Mouse (Mus musculus): ENCODE measurements at regions not wholly inside any gene's neighbourhood (a gene's known extent, or its start where the extent isn't known, plus 50 kb on each side); places are given as distances from the start of the nearest gene placed in this dataset.

DNA sequence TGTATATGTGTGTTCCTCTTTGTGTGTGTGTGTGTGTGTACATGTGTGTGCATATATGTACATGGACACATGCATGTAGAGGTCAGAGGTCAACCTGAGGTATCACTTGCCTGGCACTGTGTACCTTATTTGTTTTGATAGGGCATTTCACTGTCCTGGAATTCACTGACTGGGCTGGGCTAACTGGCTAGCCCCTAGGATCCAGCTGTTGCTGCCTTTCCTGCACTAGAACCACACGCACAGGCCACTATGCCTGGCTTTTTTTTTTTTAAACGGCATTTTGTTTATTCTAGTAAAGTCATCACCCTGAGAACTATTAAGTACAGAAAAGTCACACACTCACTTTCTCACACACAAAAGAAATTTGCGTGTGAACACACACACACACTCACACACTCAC, 79.7 kb upstream of the Samsn1 start:
- Histone ChIP-seq H3K9me3 (replicated peaks; ENCODE audit: low read length) (peaks cover 67% of the 10 kb centered on the region), H3K4me1 (ENCODE audit: control insufficient read depth in 1 of 2, insufficient read depth in 2 of 2) (no peaks in the 10 kb centered on the region), H3K27me3 (replicated peaks) (no peaks in the 10 kb centered on the region), H3K4me2 (ENCODE audit: insufficient read depth, low read depth, poor library complexity, severe bottlenecking) (no peak overlapping the region), H3K9ac (ENCODE audit: insufficient read depth, low read depth) (no peak overlapping the region), H3K36me3 (replicated peaks in 1 of 2; ENCODE audit: control insufficient read depth in 1 of 2, insufficient read depth in 1 of 2, low read length in 1 of 2) (no peaks in the 10 kb centered on the region), H3K79me2 (replicated peaks; ENCODE audit: control insufficient read depth, extremely low read depth, insufficient read depth, poor library complexity, severe bottlenecking) (no peaks in the 10 kb centered on the region), H3K27ac (ENCODE audit: insufficient read depth, low read depth) (no peak overlapping the region), H3K4me3 (replicated peaks in 1 of 3; ENCODE audit: low read depth in 2 of 3, low read length in 2 of 3, poor library complexity in 1 of 3) (no peak overlapping the region)
- no peak for TF ChIP-seq NRF1 (IDR thresholded peaks at IDR 0.05; ENCODE audit: low read depth, low read length)
- no peak for TF ChIP-seq ZMIZ1 (IDR thresholded peaks at IDR 0.05; ENCODE audit: low read depth, low read length)
- TF ChIP-seq SIN3A (IDR thresholded peaks at IDR 0.05; ENCODE audit: low read length) = no peak
- TF ChIP-seq ELF1 (IDR thresholded peaks at IDR 0.05; ENCODE audit: low read depth, low read length) = no peak
- no peak for TF ChIP-seq MXI1 (IDR thresholded peaks at IDR 0.05; ENCODE audit: low read depth, low read length)
- no peak for TF ChIP-seq KAT2A (IDR thresholded peaks at IDR 0.05; ENCODE audit: insufficient replicate concordance, low read length)
- no peak for TF ChIP-seq JUND (conservative IDR thresholded peaks at IDR 0.05; ENCODE audit: low read depth, low read length)
- no peak for TF ChIP-seq EP300 (IDR thresholded peaks at IDR 0.05; ENCODE audit: low read length)
- TF ChIP-seq NELFE (IDR thresholded peaks at IDR 0.05; ENCODE audit: low read depth, low read length) = no peak
- TF ChIP-seq IRF4 (IDR thresholded peaks at IDR 0.05; ENCODE audit: low read depth, low read length) = no peak
- no peak for TF ChIP-seq ETS1 (conservative IDR thresholded peaks at IDR 0.05; ENCODE audit: low read depth, low read length)
- no peak for TF ChIP-seq GABPA (IDR thresholded peaks at IDR 0.05; ENCODE audit: insufficient replicate concordance, low read depth, low read length)
- dilution Hi-C loops (cut with MboI; ENCODE audit: extremely low pct_ligation_motif_present, extremely low pct_unique_long_range_greater_than_20kb, low sequenced_read_pairs) = no loop called here
- in situ Hi-C loops (cut with MboI; ENCODE audit: low pct_ligation_motif_present, low pct_unique_long_range_greater_than_20kb, low sequenced_read_pairs) = no loop called here
- DNase-seq (ENCODE audit: extremely low read depth) = no peak

DNA sequence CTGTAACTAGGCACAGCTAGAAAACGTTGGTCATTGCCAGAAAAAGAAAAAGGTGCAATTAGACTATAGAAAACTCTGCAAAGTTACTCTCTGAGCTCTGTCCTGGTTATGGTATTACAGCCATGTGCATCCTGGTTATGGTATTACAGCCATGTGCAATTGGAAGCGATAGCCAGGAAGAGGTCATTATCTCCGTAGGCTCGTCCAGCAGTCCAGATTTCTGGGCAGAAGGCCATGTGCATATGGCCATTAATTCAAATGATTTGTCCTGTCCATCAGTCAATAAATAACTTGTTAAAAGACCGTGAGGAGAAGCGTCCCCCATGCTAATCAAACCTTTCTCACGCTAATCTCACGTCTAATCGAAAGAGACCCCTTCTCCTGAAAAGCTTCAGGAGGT, 75.7 kb upstream of the Samsn1 start:
- dilution Hi-C loops (cut with MboI; ENCODE audit: extremely low pct_ligation_motif_present, extremely low pct_unique_long_range_greater_than_20kb, low sequenced_read_pairs) (no loop called here), in situ Hi-C loops (cut with MboI; ENCODE audit: low pct_ligation_motif_present, low pct_unique_long_range_greater_than_20kb, low sequenced_read_pairs) (no loop called here)
- Histone ChIP-seq H3K4me1 (ENCODE audit: control insufficient read depth in 1 of 2, insufficient read depth in 2 of 2) (no peaks in the 10 kb centered on the region), H3K9me3 (replicated peaks; ENCODE audit: low read length) (peaks cover 62% of the 10 kb centered on the region), H3K4me2 (ENCODE audit: insufficient read depth, low read depth, poor library complexity, severe bottlenecking) (no peak overlapping the region), H3K79me2 (replicated peaks; ENCODE audit: control insufficient read depth, extremely low read depth, insufficient read depth, poor library complexity, severe bottlenecking) (no peaks in the 10 kb centered on the region), H3K36me3 (replicated peaks in 1 of 2; ENCODE audit: control insufficient read depth in 1 of 2, insufficient read depth in 1 of 2, low read length in 1 of 2) (no peaks in the 10 kb centered on the region), H3K4me3 (replicated peaks in 1 of 3; ENCODE audit: low read depth in 2 of 3, low read length in 2 of 3, poor library complexity in 1 of 3) (no peak overlapping the region), H3K27ac (ENCODE audit: insufficient read depth, low read depth) (no peak overlapping the region), H3K9ac (ENCODE audit: insufficient read depth, low read depth) (no peak overlapping the region), H3K27me3 (replicated peaks) (no peaks in the 10 kb centered on the region)
- no peak for TF ChIP-seq MEF2A (IDR thresholded peaks at IDR 0.05; ENCODE audit: borderline replicate concordance, low read depth, low read length)
- no peak for TF ChIP-seq ETS1 (conservative IDR thresholded peaks at IDR 0.05; ENCODE audit: low read depth, low read length)
- no peak for TF ChIP-seq SMC3 (IDR thresholded peaks at IDR 0.05; ENCODE audit: low read depth, low read length)
- no peak for TF ChIP-seq POLR2A (IDR thresholded peaks at IDR 0.05; ENCODE audit: low read depth, low read length)
- TF ChIP-seq MYC (IDR thresholded peaks at IDR 0.05; ENCODE audit: low read depth, low read length) = no peak
- TF ChIP-seq KAT2A (IDR thresholded peaks at IDR 0.05; ENCODE audit: insufficient replicate concordance, low read length) = no peak
- no peak for TF ChIP-seq ELF1 (IDR thresholded peaks at IDR 0.05; ENCODE audit: low read depth, low read length)
- DNase-seq (ENCODE audit: extremely low read depth) = no peak
